Mouse (Mus musculus): ENCODE results near the gene Olfr553. TPM values are rescaled to one million over a fixed set of nuclear protein-coding genes. Genes with fewer than 3 reads are reported as not detected.
A peak's percentile ranks its signal among the peaks of the same experiment; 100 is the strongest.

The Olfr553 gene
- polyA plus RNA-seq, 1 experiment, result not detected

DNA sequence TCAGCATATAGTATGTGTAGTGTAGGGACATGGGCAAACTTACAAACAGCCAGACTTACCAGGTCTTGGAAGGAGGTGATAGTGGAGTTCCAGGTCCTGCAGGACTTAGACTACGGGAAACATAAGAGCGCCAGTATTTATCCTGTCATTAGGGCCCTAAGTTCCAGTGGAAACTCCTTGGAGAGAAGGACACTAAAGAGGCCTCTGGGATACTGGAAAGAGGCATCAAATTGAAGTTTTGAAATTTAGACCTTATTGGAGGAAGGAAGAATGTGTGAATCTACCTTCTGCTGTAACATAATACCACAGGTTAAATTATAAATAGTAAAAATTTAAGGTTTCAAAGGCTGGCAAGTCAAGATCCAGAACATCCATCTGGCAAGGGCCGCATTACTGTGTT lies 26.2 kb downstream of the Olfr553 start, which contains the start of gene Olfr551:
Gene Olfr551, minus strand, starts transcription at position 101 of the 400 bp plus-strand sequence.
- Histone ChIP-seq H3K4me3 (ENCODE audit: insufficient read depth, low read length) (no peak within 1 kb of the TSS), H3K27ac (ENCODE audit: insufficient read depth, low read depth, low read length) (no peak within 1 kb of the TSS), H3K4me1 (ENCODE audit: control insufficient read depth, insufficient read depth, low read length) (0 out of 2 replicates have a peak, but pooled peaks cover 2% of the 10 kb centered on the region)
- TF ChIP-seq CTCF (IDR thresholded peaks at IDR 0.05; ENCODE audit: low read depth, low read length), result no peak
- TF ChIP-seq POLR2A (IDR thresholded peaks at IDR 0.05; ENCODE audit: borderline replicate concordance, low read depth, low read length), result no peak

DNA sequence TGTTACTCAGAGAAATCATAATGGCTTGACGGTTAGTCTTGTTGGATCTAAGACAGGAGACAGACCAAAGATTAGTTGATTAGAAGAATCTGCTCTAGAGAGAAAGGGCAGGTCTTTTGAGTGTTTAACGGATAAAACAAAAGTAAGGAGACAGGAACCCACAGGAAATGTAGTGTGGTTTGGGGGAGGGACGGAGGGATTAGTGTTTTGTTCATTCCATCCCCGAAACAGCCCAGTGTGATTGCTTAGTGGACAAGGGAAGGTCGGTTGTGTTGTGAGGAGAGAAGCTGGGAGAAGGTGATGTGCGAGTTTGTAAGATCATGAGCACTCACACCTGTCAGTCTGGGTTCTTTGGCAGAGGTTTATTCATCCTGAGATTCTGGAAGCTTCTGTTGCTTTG lies 42.0 kb downstream of the Olfr553 start:
- Histone ChIP-seq H3K4me1 (ENCODE audit: control insufficient read depth, insufficient read depth, low read length) (peaks cover 14% of the 10 kb centered on the region), H3K4me3 (ENCODE audit: insufficient read depth, low read length) (no peak overlapping the region)

DNA sequence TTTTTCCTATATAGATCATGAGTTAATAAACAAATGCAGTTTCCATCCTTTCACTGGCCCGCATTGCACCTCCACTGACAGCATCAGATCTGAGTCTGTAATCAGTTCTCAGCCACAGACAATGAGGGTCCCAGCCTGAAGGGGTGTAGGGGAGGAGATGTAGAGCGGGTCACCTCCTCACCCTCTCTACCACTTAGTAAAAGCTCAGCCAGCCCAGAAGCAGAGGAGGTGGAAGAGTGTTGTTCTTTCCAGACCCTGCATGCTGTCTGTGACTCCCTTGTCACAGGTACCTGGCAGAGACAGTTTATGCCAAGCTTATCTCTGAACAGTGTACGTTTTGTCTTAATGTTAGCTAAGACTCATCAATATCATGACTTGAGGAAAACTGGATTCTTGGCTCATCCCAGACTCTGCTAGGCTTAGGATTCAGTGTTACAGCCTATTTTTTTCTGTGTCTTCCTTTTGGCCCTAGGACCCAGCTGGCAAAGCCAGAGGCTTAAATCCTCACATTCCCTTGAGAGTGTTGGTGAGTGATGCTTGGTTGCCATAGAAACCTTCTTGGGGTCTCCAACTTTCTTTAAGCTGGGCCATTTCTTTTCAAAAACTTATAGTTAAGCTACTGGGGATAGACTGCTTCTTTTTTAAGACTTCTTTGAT lies 44.7 kb downstream of the Olfr553 start:
- TF ChIP-seq CTCF (IDR thresholded peaks at IDR 0.05; ENCODE audit: low read depth, low read length) (no peak), POLR2A (IDR thresholded peaks at IDR 0.05; ENCODE audit: borderline replicate concordance, low read depth, low read length) (no peak)
- H3K4me3 ChIP-seq (ENCODE audit: insufficient read depth, low read length), result no peak overlapping the region
- H3K4me1 ChIP-seq (ENCODE audit: control insufficient read depth, insufficient read depth, low read length), result peaks cover 15% of the 10 kb centered on the region
- H3K27ac ChIP-seq (ENCODE audit: insufficient read depth, low read depth, low read length), result no peak overlapping the region

More for the DNA sequence above, 42.0 kb downstream of the Olfr553 start:
- TF ChIP-seq CTCF (IDR thresholded peaks at IDR 0.05; ENCODE audit: low read depth, low read length) (no peak), POLR2A (IDR thresholded peaks at IDR 0.05; ENCODE audit: borderline replicate concordance, low read depth, low read length) (no peak)
- no peak overlapping the region for H3K27ac ChIP-seq (ENCODE audit: insufficient read depth, low read depth, low read length)

DNA sequence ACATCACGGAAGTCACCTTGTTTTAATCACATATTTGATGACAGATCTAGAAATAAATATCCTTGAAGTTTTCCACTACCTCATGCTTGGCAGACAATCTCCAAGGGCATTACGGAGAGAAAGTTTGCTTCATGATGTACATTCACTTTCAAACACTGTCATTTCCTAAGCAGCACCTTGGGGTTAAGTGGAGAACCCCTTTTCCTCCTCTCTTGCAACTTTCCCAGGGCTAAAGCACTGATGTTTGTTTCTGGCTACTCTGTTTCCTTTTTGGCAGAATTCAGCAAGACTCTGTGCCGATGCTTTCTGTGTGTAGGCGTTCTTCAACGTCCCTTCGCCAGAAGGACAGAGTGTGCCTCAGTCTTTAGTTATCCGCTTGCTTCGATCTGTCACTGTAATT lies 46.9 kb downstream of the Olfr553 start, which contains the start of gene Olfr550:
Gene Olfr550, plus strand, starts transcription at position 301 of the 400 bp plus-strand sequence.
- no peak within 1 kb of the TSS for H3K4me3 ChIP-seq (ENCODE audit: insufficient read depth, low read length)
- H3K27ac ChIP-seq (ENCODE audit: insufficient read depth, low read depth, low read length), result no peak within 1 kb of the TSS
- H3K4me1 ChIP-seq (ENCODE audit: control insufficient read depth, insufficient read depth, low read length), result peaks cover 22% of the 10 kb centered on the region
- no peak for TF ChIP-seq POLR2A (IDR thresholded peaks at IDR 0.05; ENCODE audit: borderline replicate concordance, low read depth, low read length)
- no peak for TF ChIP-seq CTCF (IDR thresholded peaks at IDR 0.05; ENCODE audit: low read depth, low read length)

DNA sequence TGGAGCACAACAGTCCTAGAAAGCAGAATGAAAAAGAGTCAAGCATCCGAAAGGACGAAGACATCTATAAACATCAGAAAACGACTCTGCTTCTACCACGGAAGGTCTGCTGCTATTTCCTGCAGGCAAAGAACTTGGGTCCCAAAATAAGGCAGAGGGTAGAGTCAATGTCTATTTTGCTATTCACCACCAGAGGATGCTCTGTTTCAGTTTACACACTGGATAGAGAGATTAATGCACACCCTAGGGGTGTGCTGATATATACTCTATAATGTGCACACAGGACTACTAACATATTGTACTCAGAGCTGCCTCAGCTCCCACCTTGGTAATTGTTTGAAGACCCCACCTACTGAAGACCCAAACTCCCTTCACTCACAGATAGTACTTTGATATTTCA lies 51.8 kb downstream of the Olfr553 start:
- Histone ChIP-seq H3K4me3 (ENCODE audit: insufficient read depth, low read length) (no peak overlapping the region), H3K27ac (ENCODE audit: insufficient read depth, low read depth, low read length) (no peak overlapping the region), H3K4me1 (ENCODE audit: control insufficient read depth, insufficient read depth, low read length) (peaks cover 31% of the 10 kb centered on the region)
- no peak for TF ChIP-seq CTCF (IDR thresholded peaks at IDR 0.05; ENCODE audit: low read depth, low read length)
- no peak for TF ChIP-seq POLR2A (IDR thresholded peaks at IDR 0.05; ENCODE audit: borderline replicate concordance, low read depth, low read length)

DNA sequence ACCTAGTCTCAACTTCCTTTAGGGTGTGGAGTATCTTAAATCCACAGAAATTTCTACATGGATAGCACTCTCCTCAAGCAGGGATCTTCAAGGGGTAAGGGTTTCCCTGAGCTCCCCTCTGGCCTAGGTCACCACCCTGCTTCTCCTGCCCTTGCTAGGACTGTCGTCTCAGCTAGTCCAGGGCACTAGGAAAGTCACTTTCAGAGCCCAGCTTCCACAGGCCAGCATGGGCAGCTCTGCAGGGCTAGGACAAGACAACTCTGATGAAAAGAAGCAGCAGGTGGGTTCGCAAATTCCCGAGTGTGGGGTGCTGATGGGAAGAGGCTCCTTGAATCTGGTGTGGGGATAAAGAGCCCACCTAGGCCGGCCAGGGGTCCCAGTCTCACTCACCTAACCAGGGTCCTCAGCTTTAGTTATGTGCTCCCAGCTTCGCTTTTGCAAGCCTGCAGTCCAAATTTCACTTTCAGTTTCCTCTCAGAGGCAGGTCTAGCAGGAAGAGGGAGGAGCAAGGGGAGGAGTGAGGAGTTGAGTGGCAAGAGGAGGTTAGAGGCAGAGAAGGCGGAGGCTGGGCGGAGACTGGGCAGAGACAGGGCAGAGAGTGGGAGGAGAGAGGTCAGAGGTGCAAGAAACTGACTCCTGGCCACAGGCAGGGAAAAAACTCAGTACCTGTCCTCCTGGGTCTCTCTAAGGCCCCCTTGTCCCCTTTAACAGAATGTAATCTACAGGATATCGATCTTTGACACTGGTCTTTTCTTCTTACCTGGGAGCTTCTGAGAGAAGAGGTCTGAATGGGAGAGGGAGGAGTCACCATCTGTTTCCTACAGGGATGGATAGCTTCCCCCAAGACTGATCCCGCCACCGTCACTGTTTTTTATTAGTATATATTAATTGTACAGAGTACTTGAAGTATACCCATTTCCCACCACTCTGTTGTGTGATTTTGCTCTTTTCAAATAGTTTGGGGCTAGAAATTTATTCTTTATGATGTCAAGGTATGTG lies 52.7 kb downstream of the Olfr553 start, which contains the start of gene Trim21:
Gene Trim21, minus strand, starts transcription at position 488 of the 999 bp plus-strand sequence.
- Histone ChIP-seq H3K4me1 (ENCODE audit: control insufficient read depth, insufficient read depth, low read length) (peaks cover 31% of the 10 kb centered on the region), H3K4me3 (ENCODE audit: insufficient read depth, low read length) (peak within 1 kb of the TSS; percentile 79), H3K27ac (ENCODE audit: insufficient read depth, low read depth, low read length) (peak within 1 kb of the TSS; percentile 19; the same call in 1 of the 2 replicates)
- TF ChIP-seq POLR2A (IDR thresholded peaks at IDR 0.05; ENCODE audit: borderline replicate concordance, low read depth, low read length), result no peak
- TF ChIP-seq CTCF (IDR thresholded peaks at IDR 0.05; ENCODE audit: low read depth, low read length), result no peak

Other genes with a start within 250 kb of the Olfr553 start
- 78.4 and 85.5 TPM in 2 replicates for gene Rrm1, start 176.5 kb downstream of the Olfr553 start, polyA plus RNA-seq (2012; ENCODE audit: insufficient read depth, insufficient read length, missing spikeins)
- not detected in 2 replicates for gene Olfr543, start 136.5 kb downstream of the Olfr553 start, polyA plus RNA-seq (2012; ENCODE audit: insufficient read depth, insufficient read length, missing spikeins)
- not detected in 2 replicates for gene Olfr544, start 129.9 kb downstream of the Olfr553 start, polyA plus RNA-seq (2012; ENCODE audit: insufficient read depth, insufficient read length, missing spikeins)
- not detected in 2 replicates for gene Olfr545, start 118.6 kb downstream of the Olfr553 start, polyA plus RNA-seq (2012; ENCODE audit: insufficient read depth, insufficient read length, missing spikeins)
- gene Olfr547, start 83.5 kb downstream of the Olfr553 start, polyA plus RNA-seq (2012; ENCODE audit: insufficient read depth, insufficient read length, missing spikeins), result not detected in 2 replicates
- gene Olfr548-ps1, start 77.3 kb downstream of the Olfr553 start, polyA plus RNA-seq (2012; ENCODE audit: insufficient read depth, insufficient read length, missing spikeins), result not detected in 2 replicates
- gene Olfr549, start 68.3 kb downstream of the Olfr553 start, polyA plus RNA-seq (2012; ENCODE audit: insufficient read depth, insufficient read length, missing spikeins), result not detected in 2 replicates
- gene Trim21, start 52.7 kb downstream of the Olfr553 start, polyA plus RNA-seq (2012; ENCODE audit: insufficient read depth, insufficient read length, missing spikeins), result 38.1 and 42.5 TPM in 2 replicates
- not detected in 2 replicates for gene Olfr550, start 46.8 kb downstream of the Olfr553 start, polyA plus RNA-seq (2012; ENCODE audit: insufficient read depth, insufficient read length, missing spikeins)
- not detected in 2 replicates for gene Olfr551, start 26.3 kb downstream of the Olfr553 start, polyA plus RNA-seq (2012; ENCODE audit: insufficient read depth, insufficient read length, missing spikeins)
- not detected in 2 replicates for gene Olfr552, start 20.4 kb downstream of the Olfr553 start, polyA plus RNA-seq (2012; ENCODE audit: insufficient read depth, insufficient read length, missing spikeins)
- gene Olfr554, start 20.2 kb upstream of the Olfr553 start, polyA plus RNA-seq (2012; ENCODE audit: insufficient read depth, insufficient read length, missing spikeins), result not detected in 2 replicates
- not detected in 2 replicates for gene Olfr555, start 40.6 kb upstream of the Olfr553 start, polyA plus RNA-seq (2012; ENCODE audit: insufficient read depth, insufficient read length, missing spikeins)
- not detected in 2 replicates for gene Olfr556, start 46.7 kb upstream of the Olfr553 start, polyA plus RNA-seq (2012; ENCODE audit: insufficient read depth, insufficient read length, missing spikeins)
- 9.3 and 10.5 TPM in 2 replicates for gene Trim68, start 69.1 kb upstream of the Olfr553 start, polyA plus RNA-seq (2012; ENCODE audit: insufficient read depth, insufficient read length, missing spikeins)
- gene Olfr557, start 77.7 kb upstream of the Olfr553 start, polyA plus RNA-seq (2012; ENCODE audit: insufficient read depth, insufficient read length, missing spikeins), result not detected in 2 replicates
- gene Olfr558, start 84.0 kb upstream of the Olfr553 start, polyA plus RNA-seq (2012; ENCODE audit: insufficient read depth, insufficient read length, missing spikeins), result not detected in 2 replicates
- not detected in 2 replicates for gene Olfr33, start 100.9 kb upstream of the Olfr553 start, polyA plus RNA-seq (2012; ENCODE audit: insufficient read depth, insufficient read length, missing spikeins)
- gene Olfr559, start 109.3 kb upstream of the Olfr553 start, polyA plus RNA-seq (2012; ENCODE audit: insufficient read depth, insufficient read length, missing spikeins), result not detected in 2 replicates
- gene Olfr560, start 141.1 kb upstream of the Olfr553 start, polyA plus RNA-seq (2012; ENCODE audit: insufficient read depth, insufficient read length, missing spikeins), result not detected in 2 replicates
- gene Olfr78, start 141.3 kb upstream of the Olfr553 start, polyA plus RNA-seq (2012; ENCODE audit: insufficient read depth, insufficient read length, missing spikeins), result not detected in 2 replicates
- not detected in 2 replicates for gene Olfr561, start 153.0 kb upstream of the Olfr553 start, polyA plus RNA-seq (2012; ENCODE audit: insufficient read depth, insufficient read length, missing spikeins)
- not detected in 2 replicates for gene Olfr564, start 185.3 kb upstream of the Olfr553 start, polyA plus RNA-seq (2012; ENCODE audit: insufficient read depth, insufficient read length, missing spikeins)
- gene Olfr566, start 240.5 kb upstream of the Olfr553 start, polyA plus RNA-seq (2012; ENCODE audit: insufficient read depth, insufficient read length, missing spikeins), result not detected in 2 replicates